Mouse (Mus musculus): ENCODE results near the gene Adamtsl3.

DNA sequence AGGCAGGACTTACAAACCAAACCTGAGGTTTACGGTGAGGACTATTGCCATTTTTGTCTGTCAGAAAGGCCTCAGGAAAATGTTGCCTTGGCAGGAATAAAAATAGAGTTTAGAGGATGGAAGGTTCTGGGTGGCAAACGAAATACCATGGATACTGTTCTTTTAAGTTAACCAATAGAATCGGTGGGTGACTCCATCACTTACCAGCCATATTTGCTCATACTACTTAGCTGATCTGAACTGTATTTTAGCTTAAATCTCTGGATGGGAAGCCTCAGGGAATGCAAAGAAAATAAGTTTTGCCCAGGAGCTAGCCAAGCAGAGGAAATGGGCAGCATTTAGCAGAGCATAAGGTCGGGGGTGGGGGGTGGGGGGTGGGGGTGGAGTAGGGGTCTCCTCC, 312.4 kb downstream of the Adamtsl3 start:
- TF ChIP-seq CTCF (IDR thresholded peaks at IDR 0.05; ENCODE audit: extremely low read depth, insufficient read depth, low read length) (no peak), POLR2A (IDR thresholded peaks at IDR 0.05; ENCODE audit: extremely low read depth, insufficient read depth, low read length) (no peak)

All from cortical plate, adult 2 months (tissue).